Mouse (Mus musculus) heart, adult 2 months (tissue): ENCODE data around the gene Ddx17.

Source experiments
- CTCF ChIP-seq: fragments of 200-600 bp; IDR thresholded peaks from 2 replicates; pipeline ENCODE4 v1.8.1; 2022; ENCODE audit warnings: antibody characterized with exemption, mild to moderate bottlenecking, moderate library complexity
- POLR2A ChIP-seq: fragments of 200-500 bp; IDR thresholded peaks from 2 replicates; pipeline ENCODE4 v1.6.1; 2011; ENCODE audit warnings: mild to moderate bottlenecking, low read depth, low read length, control low read depth; ENCODE audit not compliant: insufficient read depth

DNA sequence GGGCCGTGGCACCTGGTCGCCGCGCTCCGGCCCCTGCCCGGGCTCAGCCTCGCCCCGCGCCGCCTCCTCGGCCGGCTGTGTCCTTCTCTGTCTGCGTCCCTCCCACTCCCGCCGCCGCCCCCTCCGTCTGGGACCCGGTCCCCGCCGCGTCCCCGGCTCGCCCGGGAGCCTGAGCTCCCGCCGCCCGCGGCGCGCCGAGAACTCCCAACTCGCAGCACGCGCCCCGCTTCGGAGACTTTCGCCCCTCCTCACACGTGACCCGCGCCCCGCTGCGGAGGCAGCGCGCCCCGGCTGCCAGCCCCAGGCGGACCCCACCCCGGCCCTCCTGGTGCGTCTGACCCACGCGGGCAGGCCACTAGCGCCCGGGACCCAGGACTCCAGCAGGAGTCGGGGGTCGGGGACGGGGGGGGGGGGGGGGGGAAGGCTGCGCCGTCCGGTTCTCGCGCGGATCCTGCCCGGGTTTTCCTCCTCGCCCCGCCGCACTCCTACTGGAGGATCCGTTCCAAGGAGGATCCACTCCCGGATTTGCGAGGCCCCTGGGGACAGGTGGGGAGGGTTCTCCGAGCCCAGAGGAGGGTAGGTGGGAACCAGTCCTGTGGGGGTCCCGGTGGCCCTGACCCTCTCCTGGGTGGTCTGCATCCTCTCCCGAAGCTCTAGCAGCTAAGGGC lies 40.8 kb downstream of the Ddx17 start:
- no peak for TF ChIP-seq CTCF
- no peak for TF ChIP-seq POLR2A
